Mouse (Mus musculus) spleen, postnatal 14 days (tissue): ENCODE results near the gene Adra2b.
A peak's percentile ranks its signal among the peaks of the same experiment; 100 is the strongest.

ENCODE experiments used
- DNase-seq, 2 experiments: peaks; one replicate each; pipeline ENCODE4 v3.0.0; 2021 to 2022; ENCODE audit warnings: low spot score in 2 of 2

Gene Adra2b

DNA sequence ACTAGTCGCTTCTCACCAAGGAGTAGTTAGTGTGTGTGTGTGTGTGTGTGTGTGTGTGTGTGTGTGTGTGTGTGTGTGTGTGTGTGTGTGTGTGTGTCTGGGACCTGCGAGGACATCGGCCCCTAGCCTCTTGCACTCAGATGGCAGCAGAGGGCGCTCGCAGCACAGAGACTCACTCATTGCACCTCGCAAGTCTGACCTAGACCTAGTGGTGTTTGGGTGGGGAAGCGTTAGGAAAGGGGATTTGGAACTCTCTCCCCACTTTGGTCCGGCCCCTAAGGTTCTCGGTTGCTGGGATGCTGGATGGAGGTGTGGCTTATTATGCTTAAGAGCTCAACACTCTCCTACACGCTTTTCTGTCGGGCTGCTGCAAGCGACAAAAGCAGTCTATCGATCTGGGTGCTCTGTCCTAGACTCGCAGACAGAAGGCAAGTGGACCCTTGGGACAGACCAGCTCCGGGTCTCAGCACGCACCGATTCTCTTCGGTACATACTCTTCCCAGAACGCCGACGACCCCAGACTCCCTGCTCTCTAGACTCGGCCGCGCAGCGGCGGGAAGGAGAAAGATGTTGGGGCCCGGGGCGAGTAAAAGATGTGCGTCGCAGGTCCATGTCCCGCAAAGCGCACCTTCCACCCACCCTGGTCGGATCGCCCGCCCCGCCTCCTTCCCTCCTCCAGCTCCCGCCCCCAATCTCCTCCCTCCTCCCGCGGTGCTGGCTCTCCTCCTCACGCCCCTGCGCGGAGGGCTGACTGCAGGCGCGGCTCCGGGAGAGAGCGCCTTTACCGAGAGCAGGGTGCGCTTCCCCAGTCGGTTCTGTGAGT lies at the start of gene Adra2b:
Gene Adra2b (plus strand): TSS at position 750 of the 823 bp plus-strand sequence.
- peak; percentile 56 to 67 for DNase-seq

DNA sequence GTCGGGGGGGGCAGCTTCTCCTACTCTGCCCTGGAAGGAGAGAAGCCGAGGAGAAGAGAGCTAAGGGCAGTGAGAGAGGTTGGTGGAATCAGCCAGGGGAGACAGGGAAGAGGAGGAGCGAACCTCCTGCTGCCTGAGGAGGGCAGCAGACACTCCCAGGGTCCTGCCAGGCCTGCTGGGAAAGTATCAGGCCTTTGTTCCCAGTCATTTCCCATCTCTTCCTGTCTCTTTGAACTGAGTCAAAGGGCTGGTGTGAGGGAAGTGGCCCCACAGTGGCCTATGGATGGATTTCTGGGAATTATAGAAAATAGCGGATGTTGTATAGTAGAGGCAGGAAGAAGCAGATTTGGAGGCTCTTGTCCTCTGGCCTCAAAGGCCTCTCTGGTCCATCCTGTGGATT lies 49.1 kb upstream of the Adra2b start:
- no peak for DNase-seq

GRCm38 (mm10) chr2:127314467-127315154 lies 48.4 kb upstream of the Adra2b start:
- DNase-seq: peak; percentile 37 to 49

GRCm38 (mm10) chr2:127315155-127315470 lies 47.9 kb upstream of the Adra2b start:
- no peak for DNase-seq

GRCm38 (mm10) chr2:127316431-127316830 lies 46.6 kb upstream of the Adra2b start:
- DNase-seq: no peak

GRCm38 (mm10) chr2:127318136-127318535 lies 44.9 kb upstream of the Adra2b start:
- no peak for DNase-seq

- DNase-seq: no peak
These were observed 43.9 kb upstream of the Adra2b start for GRCm38 (mm10) chr2:127319071-127319470.

DNA sequence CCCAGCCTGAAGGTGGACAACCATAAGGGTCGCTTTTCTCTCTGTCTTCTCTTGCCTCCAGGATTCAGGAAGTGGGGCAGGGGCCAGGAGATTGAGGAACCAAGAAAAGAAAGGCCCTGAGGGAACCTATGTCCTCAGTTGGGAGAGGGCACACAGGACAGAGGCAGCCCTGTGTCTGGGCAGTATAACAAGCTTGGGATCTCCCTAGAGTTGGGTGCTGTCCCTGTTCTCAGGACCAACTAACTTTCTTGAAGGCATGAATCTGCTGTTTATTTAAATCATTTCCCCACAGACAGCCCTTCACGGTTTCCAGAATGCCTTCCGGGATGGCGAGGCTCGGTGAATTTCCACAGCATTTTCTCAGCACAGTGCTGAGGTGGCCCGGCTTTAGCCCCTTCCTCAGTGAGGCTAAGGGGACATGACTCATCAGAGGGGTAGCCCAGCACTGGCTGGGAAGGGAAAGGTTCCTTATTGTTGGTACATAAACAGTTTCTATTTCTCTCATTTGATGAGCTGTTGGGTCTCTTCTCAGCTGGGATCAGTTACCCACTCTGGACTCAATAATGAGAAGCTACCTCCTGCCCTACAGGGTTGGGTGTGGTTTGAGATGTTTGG lies 40.2 kb upstream of the Adra2b start:
- DNase-seq: no peak

GRCm38 (mm10) chr2:127323667-127324066 lies 39.3 kb upstream of the Adra2b start:
- DNase-seq: no peak

GRCm38 (mm10) chr2:127324456-127324855 lies 38.6 kb upstream of the Adra2b start:
- no peak for DNase-seq

- no peak for DNase-seq
These were observed 34.7 kb upstream of the Adra2b start for GRCm38 (mm10) chr2:127328090-127328851.

DNA sequence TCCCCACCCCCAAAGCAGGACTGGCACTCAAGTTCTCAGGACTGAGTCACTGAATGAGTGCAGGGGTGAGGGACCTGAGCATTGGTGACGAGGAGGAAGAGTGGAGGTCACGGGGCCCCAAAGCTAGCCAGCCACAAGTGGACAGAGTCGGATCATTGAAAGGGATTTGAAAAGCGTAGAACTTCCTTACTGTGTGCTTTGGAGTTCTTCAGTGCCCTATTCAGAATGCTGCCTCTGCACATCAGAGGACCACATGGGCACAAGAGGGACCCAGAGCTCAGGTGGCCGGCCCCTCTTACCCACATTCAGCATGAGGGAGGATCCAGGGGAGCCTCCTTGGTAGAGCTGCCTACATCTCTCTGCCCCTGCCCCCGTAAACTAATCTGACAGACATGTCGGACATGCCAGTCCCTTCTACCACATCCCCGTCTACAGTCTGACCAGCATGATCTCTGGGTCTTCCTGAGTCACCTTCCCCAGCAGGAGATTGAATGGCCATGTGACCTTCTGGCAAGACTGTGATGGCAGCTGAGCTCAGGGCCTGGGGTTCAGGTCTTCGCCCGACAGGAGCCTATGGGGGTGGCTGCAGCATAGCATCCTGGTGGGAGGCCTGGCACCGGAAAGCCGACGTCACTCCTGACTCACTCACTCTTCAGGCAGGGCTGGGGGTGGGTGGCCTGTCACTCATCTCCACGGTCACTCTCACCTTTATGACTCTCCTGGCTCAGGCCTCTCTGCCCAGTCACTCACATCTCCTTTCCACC lies 30.0 kb upstream of the Adra2b start:
- no peak for DNase-seq

DNA sequence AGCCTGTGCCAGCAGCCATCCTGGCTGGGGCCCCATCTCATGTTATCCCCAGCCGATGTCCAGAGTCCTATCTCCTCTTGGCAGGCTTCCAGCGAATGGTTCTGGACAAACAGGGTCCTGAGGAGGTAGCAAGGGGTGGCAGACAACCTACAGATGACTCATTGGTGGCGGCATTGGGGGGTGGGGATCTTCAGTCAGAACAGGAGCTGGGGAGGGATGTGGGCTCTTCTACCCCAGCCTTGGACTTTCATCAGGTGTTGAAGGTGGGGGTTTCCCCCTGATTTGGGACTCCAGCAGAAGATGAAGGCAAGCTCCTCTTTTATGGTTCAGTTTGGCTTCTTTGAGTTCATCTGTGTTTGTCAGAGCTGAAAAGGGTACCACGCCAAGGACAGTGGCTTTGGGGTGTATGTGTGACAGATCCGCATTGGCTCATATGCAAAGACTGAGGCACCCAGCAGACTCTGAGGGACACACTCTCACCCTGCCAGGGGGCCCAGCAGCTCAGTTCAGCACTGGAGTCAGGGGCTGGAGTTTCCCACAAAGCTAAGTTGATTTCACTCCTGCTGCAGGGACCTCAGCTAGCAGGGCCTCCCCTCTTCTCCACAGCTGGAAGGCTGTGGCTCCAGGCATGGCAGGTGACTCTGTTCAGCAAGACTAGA lies 28.9 kb upstream of the Adra2b start:
- peak in 1 of 2 experiments; percentile 25 for DNase-seq

DNA sequence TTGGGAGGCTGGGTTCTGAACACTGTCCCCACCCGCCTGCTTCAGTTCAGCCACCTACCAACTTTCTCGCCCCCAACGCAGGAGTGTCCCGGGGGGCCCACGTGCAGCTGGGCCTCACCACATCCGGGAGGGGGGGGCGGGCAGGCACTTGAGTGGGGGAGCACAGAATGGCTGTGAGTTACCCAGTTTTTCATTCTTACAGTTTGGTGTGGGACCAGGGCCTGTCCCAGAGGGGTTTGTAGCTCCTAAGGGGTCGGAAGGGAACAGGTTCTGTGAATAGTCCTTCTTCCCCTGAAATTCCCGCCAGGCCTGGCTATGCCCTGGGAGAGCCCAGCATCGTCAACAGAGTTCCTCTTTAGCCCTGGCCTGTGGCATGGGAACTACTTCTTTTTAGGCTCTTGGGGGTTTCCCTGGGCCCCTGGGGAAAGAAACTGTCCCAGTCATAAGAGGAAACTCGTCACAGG lies 27.9 kb upstream of the Adra2b start:
- peak; percentile 57 to 70 for DNase-seq

- peak; percentile 88 to 94 for DNase-seq
These were observed 27.1 kb upstream of the Adra2b start, which contains the start of gene Dusp2 for GRCm38 (mm10) chr2:127335767-127336496. Dusp2 (plus strand) TSS chr2:127336159.

DNA sequence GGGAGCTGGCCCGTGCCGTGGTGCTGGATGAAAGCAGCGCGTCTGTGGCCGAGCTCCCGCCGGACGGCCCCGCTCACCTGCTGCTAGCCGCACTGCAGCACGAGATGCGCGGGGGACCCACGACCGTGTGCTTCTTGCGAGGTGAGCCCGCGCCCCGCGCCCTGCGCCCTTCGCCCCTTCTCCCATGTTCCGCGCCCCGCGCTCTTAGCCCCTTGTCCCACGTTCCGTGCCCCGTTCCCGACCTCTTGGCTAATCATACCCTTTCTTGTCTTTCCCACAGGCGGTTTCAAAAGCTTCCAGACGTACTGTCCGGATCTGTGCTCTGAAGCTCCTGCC lies 26.5 kb upstream of the Adra2b start:
- no peak for DNase-seq

DNA sequence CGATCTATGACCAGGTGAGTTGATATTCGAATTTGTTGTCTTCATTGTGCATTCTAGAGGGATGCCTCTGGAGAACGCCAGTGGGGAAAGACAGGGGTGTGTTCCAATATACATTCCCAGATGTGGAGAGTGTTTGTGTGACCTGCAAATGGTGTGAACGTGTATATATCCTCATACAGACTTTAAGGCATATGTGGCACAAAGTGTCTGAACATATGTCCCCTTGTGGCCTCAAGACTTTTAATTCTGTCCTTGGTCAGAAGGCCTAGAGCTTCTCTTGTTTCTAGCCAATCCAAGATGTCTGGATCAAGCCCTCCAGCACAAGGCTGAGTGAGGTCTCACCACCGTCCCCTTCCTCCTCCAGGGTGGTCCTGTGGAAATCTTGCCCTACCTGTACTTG lies 26.1 kb upstream of the Adra2b start:
- DNase-seq: no peak

DNA sequence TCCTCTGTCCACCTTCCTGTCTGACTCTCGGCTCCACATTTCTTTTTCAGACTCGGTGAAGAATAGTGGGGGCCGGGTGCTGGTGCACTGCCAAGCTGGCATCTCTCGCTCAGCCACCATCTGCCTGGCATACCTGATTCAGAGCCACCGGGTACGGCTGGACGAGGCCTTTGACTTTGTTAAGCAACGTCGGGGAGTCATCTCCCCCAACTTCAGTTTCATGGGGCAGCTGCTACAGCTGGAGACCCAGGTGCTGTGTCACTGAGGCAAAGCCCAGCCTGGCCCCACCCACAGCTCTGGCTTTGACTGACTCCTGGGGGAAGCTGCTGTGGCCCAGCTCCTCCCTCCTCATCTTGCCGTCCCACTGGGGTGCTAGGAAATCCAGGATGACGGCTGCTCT lies 25.5 kb upstream of the Adra2b start:
- DNase-seq: peak in 1 of 2 experiments; percentile 42

DNA sequence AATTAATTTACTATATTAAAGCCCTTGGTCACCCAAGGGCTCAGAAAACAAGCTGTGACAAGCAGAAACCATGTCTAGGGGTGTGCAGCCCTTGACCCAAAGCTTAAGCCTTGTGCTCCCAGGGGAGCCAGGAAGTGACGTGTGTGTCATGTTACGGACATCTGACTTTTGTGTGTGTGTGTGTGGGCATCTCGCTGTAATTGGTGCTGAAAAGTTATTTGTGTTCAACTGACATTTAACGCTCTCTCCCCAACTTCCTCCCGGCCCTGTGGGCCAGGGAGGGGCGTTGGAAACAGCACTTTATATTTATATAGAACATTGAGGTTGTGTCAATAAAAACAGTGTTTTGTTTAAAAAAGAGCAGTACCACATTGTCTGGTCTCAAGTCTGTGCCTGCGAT lies 25.0 kb upstream of the Adra2b start:
- peak in 1 of 2 experiments; percentile 46 for DNase-seq

- DNase-seq: no peak
These were observed 24.6 kb upstream of the Adra2b start, which contains the start of gene Astl for GRCm38 (mm10) chr2:127338416-127338815. Astl (plus strand) TSS chr2:127338639.
